Mouse (Mus musculus) adipocyte (in vitro differentiated cells): ENCODE results near the gene Rasl10b.
A peak's percentile ranks its signal among the peaks of the same experiment; 100 is the strongest.

Source experiments
- DNase-seq: peaks from one replicate; pipeline ENCODE4 v3.0.0-alpha.2; 2016; ENCODE audit warnings: low spot score

Gene Rasl10b

GRCm38 (mm10) chr11:83409087-83409754 lies at the start of gene Rasl10b:
Gene Rasl10b (plus strand): TSS chr11:83409137.
- no peak for DNase-seq

GRCm38 (mm10) chr11:83364656-83365055 lies 44.3 kb upstream of the Rasl10b start:
- DNase-seq, result no peak

DNA sequence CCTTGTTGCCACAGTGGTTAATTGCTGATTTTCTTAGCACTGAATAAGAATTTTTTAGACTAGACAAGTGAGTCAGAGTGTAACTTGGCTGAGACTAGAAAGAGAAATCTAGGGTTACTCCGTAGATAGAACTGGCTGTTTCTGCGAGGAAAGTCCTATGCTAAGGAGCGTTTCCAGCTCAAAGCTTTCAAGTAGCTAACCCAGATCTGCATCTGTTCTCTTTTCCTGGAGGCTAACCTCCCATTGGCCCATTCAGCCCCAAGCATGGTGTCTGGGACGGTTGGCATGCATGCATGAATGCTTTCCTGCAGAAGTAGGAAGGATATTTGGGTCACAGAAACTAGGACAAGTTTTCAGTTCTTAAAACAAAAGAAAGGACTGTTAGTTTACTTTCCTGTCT lies 37.7 kb upstream of the Rasl10b start:
- DNase-seq, result no peak

- DNase-seq, result no peak
Observed at GRCm38 (mm10) chr11:83379745-83380341, 29.1 kb upstream of the Rasl10b start.

DNA sequence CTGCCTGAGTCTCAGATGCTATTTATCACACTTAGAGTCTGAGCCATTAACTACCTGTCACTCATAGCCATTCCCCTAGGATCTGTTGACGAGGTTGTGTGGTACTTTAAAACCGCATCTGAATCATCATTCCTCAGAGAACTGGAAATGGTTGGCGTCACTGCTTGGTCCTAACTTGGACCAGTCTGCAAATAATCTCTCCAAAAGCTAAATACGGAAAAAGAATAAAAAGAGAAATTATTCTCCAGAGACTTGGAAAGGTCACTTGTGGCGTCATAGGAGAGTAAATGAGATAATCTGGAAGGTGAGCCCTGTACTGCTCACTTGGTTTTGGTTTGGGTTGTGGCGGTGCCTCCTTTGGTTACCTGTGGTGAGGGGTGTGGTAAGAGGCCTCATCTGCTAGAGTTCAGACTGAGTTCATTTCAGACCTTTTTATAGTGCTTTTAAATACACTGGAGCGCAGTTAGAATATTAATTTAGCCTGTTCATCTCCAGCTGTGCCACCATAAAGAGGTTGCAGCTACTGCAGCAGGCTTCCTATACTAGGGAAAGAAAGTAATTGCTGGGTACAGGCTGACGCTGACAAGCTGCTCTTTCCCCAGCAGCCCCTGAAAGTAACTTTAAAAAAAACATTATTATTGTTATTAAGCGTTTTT lies 25.9 kb upstream of the Rasl10b start:
- DNase-seq, result no peak

DNA sequence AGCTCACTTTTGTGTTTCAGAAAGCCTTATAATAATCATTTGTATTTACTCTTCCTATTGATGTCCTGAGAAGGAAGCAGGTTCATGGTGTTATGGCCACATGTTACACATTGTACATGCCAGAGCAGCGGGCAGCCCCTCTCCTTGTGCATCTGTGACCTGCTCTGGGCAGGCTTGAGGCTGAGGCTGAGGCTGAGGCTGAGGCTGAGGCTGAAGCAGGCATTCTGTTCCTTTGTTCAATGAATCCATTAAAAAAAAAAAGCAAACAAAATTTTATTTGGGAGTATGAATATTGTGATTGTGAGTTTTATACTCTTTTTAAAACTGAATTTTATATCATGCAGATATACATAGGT lies 25.4 kb upstream of the Rasl10b start:
- no peak for DNase-seq

DNA sequence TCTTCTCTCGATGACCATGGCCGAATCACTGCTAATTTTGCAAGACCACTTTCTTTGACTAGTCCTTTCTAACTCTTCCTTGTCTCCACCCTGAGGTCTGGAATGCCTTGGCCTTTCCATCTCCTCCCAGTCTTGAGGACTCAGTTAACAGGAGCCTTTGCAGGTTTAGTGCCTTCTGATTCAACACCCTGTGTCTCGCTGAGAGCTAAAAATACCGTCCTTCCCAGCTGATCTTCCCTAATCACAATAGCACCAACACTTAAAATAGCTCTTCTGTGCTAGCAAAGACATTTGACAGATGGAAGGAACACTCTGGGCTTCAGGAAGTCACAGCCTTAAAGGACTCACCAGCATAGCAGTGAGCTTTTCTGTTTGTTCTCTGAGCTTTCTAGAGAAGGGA lies 15.9 kb upstream of the Rasl10b start:
- DNase-seq, result no peak

DNA sequence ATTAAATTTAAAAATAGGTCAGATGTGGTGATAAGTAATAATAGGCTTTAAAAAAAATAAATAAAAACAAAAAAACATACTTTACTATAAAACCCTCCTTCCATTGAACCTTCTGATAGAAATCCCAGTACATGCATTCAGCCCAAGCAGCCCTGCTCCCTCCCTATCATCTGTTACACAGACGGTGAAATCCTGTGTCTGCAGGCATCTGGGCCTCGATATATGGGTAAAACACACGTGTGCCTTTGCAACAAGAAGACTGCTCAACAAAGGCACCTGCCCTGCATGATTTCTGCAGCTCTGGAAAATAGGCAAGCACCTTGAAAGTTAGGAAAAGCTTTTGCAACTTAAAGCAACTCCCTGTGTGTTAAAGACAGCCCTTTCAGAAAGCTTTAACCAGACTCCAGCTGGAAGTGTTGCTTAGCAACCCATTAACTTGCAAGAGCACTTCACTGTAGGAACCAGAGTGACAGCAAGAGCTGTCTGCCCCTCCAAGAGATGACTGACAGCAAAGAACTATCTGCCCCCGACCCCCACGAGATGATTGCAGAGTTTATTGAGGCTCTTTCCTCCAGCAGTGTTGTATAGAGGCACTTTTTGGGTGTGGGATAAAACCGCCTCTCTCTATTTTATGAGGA lies 14.0 kb upstream of the Rasl10b start:
- DNase-seq, result no peak

- peak; percentile 75 for DNase-seq
Observed at GRCm38 (mm10) chr11:83397626-83398025, 11.3 kb upstream of the Rasl10b start.

DNA sequence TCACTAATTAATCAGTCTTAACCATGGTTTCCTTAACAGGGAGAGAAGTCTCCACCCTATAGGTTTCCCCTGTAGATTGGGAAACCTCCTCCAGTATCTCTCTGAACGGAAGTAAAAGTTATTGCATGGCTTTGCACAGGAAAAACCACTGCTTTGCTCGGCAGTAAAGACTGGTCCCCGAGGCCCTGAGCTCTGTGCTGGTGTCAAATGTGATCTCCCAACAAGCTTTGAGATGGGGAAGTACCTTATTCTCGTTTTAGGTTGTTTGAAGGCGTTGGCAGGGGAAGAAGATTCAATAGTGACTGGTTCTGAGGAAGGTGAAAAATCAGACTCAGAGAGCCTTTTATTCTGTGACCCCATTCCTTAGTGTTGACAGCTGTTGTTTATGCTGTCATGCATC lies 10.2 kb upstream of the Rasl10b start:
- no peak for DNase-seq

DNA sequence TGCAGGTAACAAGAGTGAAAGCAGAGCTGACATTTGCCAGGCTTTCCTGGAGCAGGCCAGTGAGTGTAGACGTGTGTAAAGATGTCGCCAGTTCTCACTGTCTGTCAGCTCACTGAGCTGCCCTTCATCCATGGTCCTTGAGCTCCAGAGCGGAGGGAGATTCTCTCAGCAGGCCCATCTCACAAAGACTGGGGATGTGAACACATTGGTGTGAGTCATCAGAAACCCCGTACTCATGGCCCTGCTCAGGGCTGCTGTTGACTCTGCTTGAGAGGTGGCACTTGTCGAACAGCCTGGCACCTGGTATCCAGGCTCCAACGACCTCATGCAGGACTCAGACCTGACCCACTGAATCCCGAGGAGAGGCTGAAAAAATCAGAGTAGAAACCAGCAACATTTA lies 5.2 kb upstream of the Rasl10b start:
- no peak for DNase-seq

- DNase-seq, result no peak
Observed at GRCm38 (mm10) chr11:83406391-83406790, 2.5 kb upstream of the Rasl10b start.

- DNase-seq, result no peak
Observed at GRCm38 (mm10) chr11:83408242-83408641, 695 bp upstream of the Rasl10b start.

DNA sequence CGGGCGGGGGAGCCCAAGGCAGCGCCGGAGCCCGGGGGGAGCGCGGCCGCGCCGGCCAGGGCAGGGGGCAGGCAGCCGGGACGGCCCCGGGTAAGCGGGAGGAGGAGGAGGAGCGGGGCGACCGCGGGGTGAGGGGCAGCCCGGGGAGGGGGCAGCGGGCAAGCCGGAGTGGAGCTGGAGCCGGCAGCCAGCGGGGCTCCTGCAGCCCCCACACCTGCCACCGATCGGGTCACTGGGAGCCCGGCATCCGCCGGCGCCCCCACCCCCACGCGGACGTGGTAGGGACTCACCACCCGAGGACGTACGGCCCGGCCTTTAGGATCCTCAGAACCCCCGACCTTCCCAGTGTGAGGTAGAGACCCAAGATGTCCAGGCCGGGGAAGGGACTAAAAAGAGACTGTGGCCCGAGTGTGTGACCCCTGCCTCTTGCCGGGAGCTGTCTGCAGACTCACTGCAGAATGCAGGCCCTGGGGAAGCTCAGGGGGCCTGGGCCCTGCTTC lies 905 bp downstream of the Rasl10b start:
- no peak for DNase-seq

- no peak for DNase-seq
Observed at GRCm38 (mm10) chr11:83410510-83410909, 1.6 kb downstream of the Rasl10b start.

GRCm38 (mm10) chr11:83417080-83417479 lies 8.1 kb downstream of the Rasl10b start:
- DNase-seq, result peak; percentile 62

GRCm38 (mm10) chr11:83417708-83418107 lies 8.8 kb downstream of the Rasl10b start:
- no peak for DNase-seq

GRCm38 (mm10) chr11:83418566-83418965 lies 9.6 kb downstream of the Rasl10b start:
- no peak for DNase-seq

DNA sequence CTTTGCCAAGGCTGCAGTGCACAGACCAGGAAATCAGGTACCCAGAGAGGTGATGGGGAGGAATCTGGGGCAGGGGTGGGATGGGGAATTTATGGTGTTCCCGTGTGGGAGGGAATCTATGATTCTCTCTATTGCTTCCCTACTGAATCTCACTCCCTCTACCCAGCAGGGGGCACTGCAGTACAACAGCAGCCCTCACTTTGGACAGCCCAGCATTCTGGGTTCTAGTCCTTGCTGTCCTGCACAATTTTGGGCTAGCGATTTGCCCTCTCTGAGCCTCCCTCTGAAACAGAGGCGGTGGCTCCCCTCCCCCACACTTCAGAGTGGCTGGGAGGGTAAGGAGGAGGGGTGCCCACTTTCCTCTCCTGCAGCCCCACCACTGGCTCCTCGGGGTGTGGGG lies 11.4 kb downstream of the Rasl10b start:
- no peak for DNase-seq

DNA sequence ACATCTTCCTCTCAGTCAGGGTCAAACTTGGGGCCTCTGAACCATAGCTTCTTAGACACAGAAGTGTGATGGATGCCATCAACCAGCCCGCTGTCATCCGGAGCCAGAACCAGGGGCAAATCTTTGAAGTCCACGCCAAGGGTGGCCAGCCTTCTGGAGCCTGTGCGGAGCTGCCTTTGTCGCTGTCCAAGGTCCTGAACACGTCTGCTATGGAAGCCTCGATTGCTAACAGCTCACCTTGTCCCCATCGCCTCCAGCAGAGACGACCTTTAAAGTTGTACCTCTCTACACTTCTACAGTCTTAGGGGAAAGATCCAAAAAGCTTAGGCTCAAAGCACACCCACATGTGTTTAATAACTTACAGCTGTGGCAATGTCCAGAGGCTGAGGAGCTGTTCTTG lies 12.4 kb downstream of the Rasl10b start:
- peak; percentile 79 for DNase-seq

DNA sequence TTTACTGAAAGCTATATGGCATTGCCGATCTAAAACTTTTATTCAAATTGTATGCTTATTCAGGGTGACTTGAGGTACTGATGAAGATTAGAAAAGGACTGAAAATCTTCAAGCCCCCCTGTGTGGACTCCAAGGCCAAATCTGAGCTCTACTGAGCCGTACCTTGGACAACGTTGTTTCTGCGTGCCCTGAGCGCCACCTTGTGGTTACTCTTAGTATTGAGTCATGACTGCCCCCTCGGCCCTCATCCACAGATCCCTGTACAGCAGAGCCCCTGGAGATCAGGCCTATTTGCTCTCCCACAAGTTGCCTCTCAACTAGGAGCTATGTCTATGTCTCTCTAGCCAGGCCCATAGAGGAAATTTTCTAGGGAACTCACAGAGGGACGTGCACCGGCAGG lies 15.7 kb downstream of the Rasl10b start:
- DNase-seq, result peak; percentile 79

DNA sequence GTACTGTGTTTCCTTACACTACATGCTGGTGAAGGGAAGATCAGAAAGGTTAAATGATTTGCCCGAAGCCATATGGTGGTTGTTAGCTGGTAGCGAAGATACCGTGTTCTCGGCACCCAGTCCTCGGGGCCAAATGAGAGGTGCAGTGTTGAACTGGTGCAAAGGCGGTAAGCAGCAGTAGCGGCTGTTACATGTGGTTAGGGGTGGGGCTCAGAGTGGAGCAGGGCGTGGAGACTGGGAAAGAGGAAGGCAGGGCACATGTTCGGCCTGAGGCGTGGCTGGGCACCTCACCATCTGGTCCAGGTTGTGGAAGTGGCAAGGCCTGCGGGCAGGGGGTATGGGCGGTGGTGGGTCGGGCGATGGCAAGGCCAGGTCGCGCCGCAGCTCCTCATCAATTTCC lies 18.0 kb downstream of the Rasl10b start:
- DNase-seq, result no peak

DNA sequence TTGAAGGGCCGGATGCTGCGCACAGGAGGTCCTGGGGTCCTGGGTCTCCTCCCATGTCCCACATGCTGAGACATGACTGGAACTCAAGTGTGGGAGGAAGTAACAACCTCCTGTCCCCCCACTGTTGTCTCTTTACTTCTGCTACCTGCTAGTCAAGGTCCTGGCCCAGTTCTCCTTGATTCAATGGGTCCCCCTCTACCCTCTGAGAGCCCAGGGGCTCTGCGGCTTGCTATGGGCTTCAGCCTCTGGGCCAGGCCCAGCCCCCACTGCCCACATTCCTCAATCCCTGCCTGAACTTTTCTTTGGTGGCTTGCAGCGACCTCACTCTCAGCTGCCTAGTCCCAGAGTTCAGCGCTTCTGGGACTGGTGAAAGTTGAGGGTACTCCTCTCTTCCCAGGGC lies 20.4 kb downstream of the Rasl10b start, which contains the start of gene Gas2l2:
Gene Gas2l2 (minus strand): TSS at position 101 of the 400 bp plus-strand sequence.
- DNase-seq, result no peak
